Mouse (Mus musculus): ENCODE measurements at regions not wholly inside any gene's neighbourhood (a gene's known extent, or its start where the extent isn't known, plus 50 kb on each side); places are given as distances from the start of the nearest gene placed in this dataset.

DNA sequence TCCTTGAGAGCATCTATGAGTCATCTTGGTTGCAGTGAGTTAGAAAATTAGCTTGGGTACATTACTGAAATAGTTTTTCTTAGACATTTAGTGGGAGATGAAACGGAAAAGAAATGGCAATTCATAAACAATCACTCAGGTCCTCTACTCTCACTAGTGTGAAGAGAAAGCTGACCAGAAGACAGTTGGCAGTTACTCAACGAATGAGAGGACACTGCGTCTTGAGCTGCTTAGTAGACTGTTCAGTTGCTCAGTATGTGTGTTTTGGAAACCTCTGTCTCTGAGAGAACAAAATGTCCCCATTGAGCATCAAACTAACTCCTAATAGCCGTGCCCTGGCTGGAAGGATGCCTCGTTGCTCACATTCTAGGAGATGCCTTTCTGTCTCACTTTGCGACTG is 459.0 kb downstream of the D3Ertd751e start:
- H3K9ac ChIP-seq (ENCODE audit: insufficient read depth, low read depth): no peak overlapping the region
- in situ Hi-C loops (cut with MboI; ENCODE audit: low pct_ligation_motif_present, low pct_unique_long_range_greater_than_20kb, low sequenced_read_pairs) (no loop called here), dilution Hi-C loops (cut with MboI; ENCODE audit: extremely low pct_ligation_motif_present, extremely low pct_unique_long_range_greater_than_20kb, low sequenced_read_pairs) (no loop called here)
- H3K36me3 ChIP-seq (replicated peaks in 1 of 2; ENCODE audit: control insufficient read depth in 1 of 2, insufficient read depth in 1 of 2, low read length in 1 of 2): no peaks in the 10 kb centered on the region
- H3K27ac ChIP-seq (ENCODE audit: insufficient read depth, low read depth): no peak overlapping the region
- H3K27me3 ChIP-seq (replicated peaks): no peaks in the 10 kb centered on the region
- H3K79me2 ChIP-seq (replicated peaks; ENCODE audit: control insufficient read depth, extremely low read depth, insufficient read depth, poor library complexity, severe bottlenecking): no peaks in the 10 kb centered on the region
- no peak overlapping the region for H3K4me2 ChIP-seq (ENCODE audit: insufficient read depth, low read depth, poor library complexity, severe bottlenecking)
- TF ChIP-seq JUND (conservative IDR thresholded peaks at IDR 0.05; ENCODE audit: low read depth, low read length): no peak
- TF ChIP-seq JUN (IDR thresholded peaks at IDR 0.05; ENCODE audit: insufficient read depth, low read depth, low read length): no peak
- no peak for TF ChIP-seq PAX5 (IDR thresholded peaks at IDR 0.05; ENCODE audit: low read length)
- TF ChIP-seq MAX (IDR thresholded peaks at IDR 0.05; ENCODE audit: low read length): no peak
- TF ChIP-seq NRF1 (IDR thresholded peaks at IDR 0.05; ENCODE audit: low read depth, low read length): no peak
- TF ChIP-seq SIN3A (IDR thresholded peaks at IDR 0.05; ENCODE audit: low read length): no peak
- TF ChIP-seq EP300 (IDR thresholded peaks at IDR 0.05; ENCODE audit: low read length): no peak
- TF ChIP-seq RCOR1 (conservative IDR thresholded peaks at IDR 0.05; ENCODE audit: low read depth, low read length): no peak
- TF ChIP-seq POLR2A (IDR thresholded peaks at IDR 0.05; ENCODE audit: low read depth, low read length): no peak
- no peak for TF ChIP-seq GABPA (IDR thresholded peaks at IDR 0.05; ENCODE audit: insufficient replicate concordance, low read depth, low read length)
- TF ChIP-seq NELFE (IDR thresholded peaks at IDR 0.05; ENCODE audit: low read depth, low read length): no peak
- TF ChIP-seq ZNF384 (IDR thresholded peaks at IDR 0.05; ENCODE audit: low read depth, low read length): no peak
- no peak overlapping the region for H3K4me3 ChIP-seq (replicated peaks in 1 of 3; ENCODE audit: low read depth in 2 of 3, low read length in 2 of 3, poor library complexity in 1 of 3)
- no peak for DNase-seq (ENCODE audit: extremely low read depth)
- H3K4me1 ChIP-seq (ENCODE audit: control insufficient read depth in 1 of 2, insufficient read depth in 2 of 2): no peaks in the 10 kb centered on the region
- no peaks in the 10 kb centered on the region for H3K9me3 ChIP-seq (replicated peaks; ENCODE audit: low read length)

DNA sequence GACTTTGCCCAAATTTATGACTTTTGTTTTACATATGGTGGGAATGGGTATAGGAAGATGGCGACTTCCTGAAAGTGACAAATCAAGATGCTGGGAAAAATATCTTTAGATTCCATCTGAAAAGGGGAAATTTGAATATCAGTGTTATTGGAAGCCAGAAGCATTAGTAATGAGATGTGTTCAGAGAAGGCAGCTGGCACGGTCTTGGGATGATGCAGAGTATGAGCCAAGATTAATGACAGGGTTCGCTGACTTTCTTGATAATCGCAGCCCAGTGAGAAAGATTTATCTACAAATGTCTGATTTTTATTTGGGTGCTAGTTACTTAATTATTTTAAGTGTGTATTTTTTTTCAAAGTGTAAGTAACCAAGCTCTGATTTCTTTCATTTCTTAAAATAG is 463.2 kb downstream of the D3Ertd751e start:
- no peak overlapping the region for H3K4me2 ChIP-seq (ENCODE audit: insufficient read depth, low read depth, poor library complexity, severe bottlenecking)
- no peak for DNase-seq (ENCODE audit: extremely low read depth)
- TF ChIP-seq POLR2A (IDR thresholded peaks at IDR 0.05; ENCODE audit: low read depth, low read length): no peak
- TF ChIP-seq KAT2A (IDR thresholded peaks at IDR 0.05; ENCODE audit: insufficient replicate concordance, low read length): no peak
- no peak for TF ChIP-seq MAZ (IDR thresholded peaks at IDR 0.05; ENCODE audit: low read depth, low read length)
- no peak for TF ChIP-seq GABPA (IDR thresholded peaks at IDR 0.05; ENCODE audit: insufficient replicate concordance, low read depth, low read length)
- TF ChIP-seq IRF4 (IDR thresholded peaks at IDR 0.05; ENCODE audit: low read depth, low read length): no peak
- TF ChIP-seq MXI1 (IDR thresholded peaks at IDR 0.05; ENCODE audit: low read depth, low read length): no peak
- TF ChIP-seq PAX5 (IDR thresholded peaks at IDR 0.05; ENCODE audit: low read length): no peak
- no peak for TF ChIP-seq SIN3A (IDR thresholded peaks at IDR 0.05; ENCODE audit: low read length)
- TF ChIP-seq HCFC1 (IDR thresholded peaks at IDR 0.05; ENCODE audit: low read depth, low read length): no peak
- no peak for TF ChIP-seq TBP (conservative IDR thresholded peaks at IDR 0.05; ENCODE audit: low read depth, low read length)
- TF ChIP-seq EP300 (IDR thresholded peaks at IDR 0.05; ENCODE audit: low read length): no peak
- no peak for TF ChIP-seq ZNF384 (IDR thresholded peaks at IDR 0.05; ENCODE audit: low read depth, low read length)
- no peak for TF ChIP-seq NELFE (IDR thresholded peaks at IDR 0.05; ENCODE audit: low read depth, low read length)
- TF ChIP-seq POLR2AphosphoS2 (IDR thresholded peaks at IDR 0.05; ENCODE audit: low read depth, low read length): no peak
- TF ChIP-seq ZC3H11A (IDR thresholded peaks at IDR 0.05; ENCODE audit: low read depth, low read length): no peak
- no peak for TF ChIP-seq RCOR1 (conservative IDR thresholded peaks at IDR 0.05; ENCODE audit: low read depth, low read length)
- TF ChIP-seq USF1 (IDR thresholded peaks at IDR 0.05; ENCODE audit: low read depth, low read length): no peak
- no peaks in the 10 kb centered on the region for H3K36me3 ChIP-seq (replicated peaks in 1 of 2; ENCODE audit: control insufficient read depth in 1 of 2, insufficient read depth in 1 of 2, low read length in 1 of 2)
- H3K79me2 ChIP-seq (replicated peaks; ENCODE audit: control insufficient read depth, extremely low read depth, insufficient read depth, poor library complexity, severe bottlenecking): no peaks in the 10 kb centered on the region
- H3K9me3 ChIP-seq (replicated peaks; ENCODE audit: low read length): no peaks in the 10 kb centered on the region
- no peak overlapping the region for H3K9ac ChIP-seq (ENCODE audit: insufficient read depth, low read depth)
- H3K4me3 ChIP-seq (replicated peaks in 1 of 3; ENCODE audit: low read depth in 2 of 3, low read length in 2 of 3, poor library complexity in 1 of 3): no peak overlapping the region
- in situ Hi-C loops (cut with MboI; ENCODE audit: low pct_ligation_motif_present, low pct_unique_long_range_greater_than_20kb, low sequenced_read_pairs) (no loop called here), dilution Hi-C loops (cut with MboI; ENCODE audit: extremely low pct_ligation_motif_present, extremely low pct_unique_long_range_greater_than_20kb, low sequenced_read_pairs) (no loop called here)
- no peaks in the 10 kb centered on the region for H3K4me1 ChIP-seq (ENCODE audit: control insufficient read depth in 1 of 2, insufficient read depth in 2 of 2)
- no peaks in the 10 kb centered on the region for H3K27me3 ChIP-seq (replicated peaks)
- no peak overlapping the region for H3K27ac ChIP-seq (ENCODE audit: insufficient read depth, low read depth)
